Mouse (Mus musculus) testis, postnatal 10 days (tissue): ENCODE data around the gene Spire2.

Source experiments
- DNase-seq: peaks from one replicate; pipeline ENCODE4 v3.0.0; 2021; ENCODE audit warnings: low spot score

The Spire2 gene

DNA sequence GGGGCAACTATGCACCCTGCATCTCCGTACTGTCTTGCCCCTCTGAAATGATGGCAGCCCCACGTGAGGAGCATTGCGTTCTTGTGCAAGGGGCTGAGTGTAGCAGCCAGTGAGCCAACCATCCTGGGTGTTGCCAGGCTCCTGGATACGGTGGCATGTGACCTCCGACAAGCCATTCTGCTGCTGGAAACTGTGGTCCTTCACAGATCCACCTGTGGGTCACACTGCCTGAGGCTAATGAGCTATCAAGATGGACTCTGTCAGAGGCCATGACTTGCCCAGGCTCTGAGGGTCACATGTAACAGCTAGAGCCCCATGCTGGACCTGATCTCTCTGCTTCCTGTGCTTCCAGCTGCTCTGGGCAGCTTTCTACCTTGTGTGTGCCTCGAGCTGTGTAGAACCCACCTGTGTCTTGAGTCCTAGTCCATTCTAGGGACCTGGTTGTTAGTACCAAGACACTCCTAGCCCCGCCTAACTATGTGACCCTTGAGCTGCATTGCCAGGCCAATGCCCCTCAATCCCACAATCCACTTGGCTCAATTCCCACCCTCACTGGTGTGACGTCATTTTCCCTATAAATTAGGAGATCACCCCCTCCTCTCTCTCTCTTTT, 84.5 kb downstream of the Spire2 start:
- no peak for DNase-seq
